Mouse (Mus musculus) gastrocnemius, adult 8-10 months (tissue): ENCODE measurements around the gene Dmrta2. TPM values are rescaled to one million over a fixed set of nuclear protein-coding genes. Genes with fewer than 3 reads are reported as not detected.

Source experiments
- DNase-seq, 2 experiments: peaks; one replicate each; pipeline ENCODE4 v3.0.0; 2022; ENCODE audit warnings: low spot score in 2 of 2
- total RNA-seq, 4 experiments: library from RNA; stranded (reverse); gene quantifications; 2 replicates each; pipeline ENCODE4 v1.2.4; 2022

The Dmrta2 gene
- total RNA-seq, 4 experiments from 2014 or later: 0.15 TPM; not detected in 3

DNA sequence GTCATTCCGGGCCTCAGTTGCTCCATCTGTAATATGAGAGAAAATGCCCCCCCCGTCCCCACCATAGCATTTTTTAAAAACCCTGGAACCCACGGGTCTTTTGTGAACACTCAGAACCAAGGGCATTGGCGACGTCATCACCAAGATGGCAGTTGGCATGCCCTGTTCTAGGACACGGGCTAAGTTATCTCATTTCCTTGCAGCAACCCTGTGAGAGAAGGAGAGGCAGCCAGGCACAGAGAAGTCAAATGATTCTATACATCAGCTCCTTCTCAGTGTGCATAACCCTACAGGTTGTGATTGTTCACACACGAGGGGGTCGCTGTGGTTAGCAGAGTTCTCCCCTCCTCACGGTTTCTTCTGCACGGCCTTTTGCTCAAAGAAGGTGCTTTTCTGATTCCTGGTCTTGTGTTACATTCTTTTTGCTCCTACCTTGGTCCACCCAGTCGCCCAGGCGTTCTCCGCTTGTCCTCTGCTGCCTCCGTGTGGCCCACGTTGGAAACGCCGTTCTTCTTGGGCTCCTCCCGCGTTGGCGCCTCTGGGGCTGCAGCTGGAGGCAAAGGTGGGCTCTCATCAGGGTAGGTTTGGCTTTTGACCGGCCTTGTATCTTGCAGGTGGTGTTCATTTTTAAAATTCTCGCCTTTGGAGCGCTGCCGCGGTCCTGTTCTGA lies 44.2 kb downstream of the Dmrta2 start:
- DNase-seq: peak; percentile 12 to 21

DNA sequence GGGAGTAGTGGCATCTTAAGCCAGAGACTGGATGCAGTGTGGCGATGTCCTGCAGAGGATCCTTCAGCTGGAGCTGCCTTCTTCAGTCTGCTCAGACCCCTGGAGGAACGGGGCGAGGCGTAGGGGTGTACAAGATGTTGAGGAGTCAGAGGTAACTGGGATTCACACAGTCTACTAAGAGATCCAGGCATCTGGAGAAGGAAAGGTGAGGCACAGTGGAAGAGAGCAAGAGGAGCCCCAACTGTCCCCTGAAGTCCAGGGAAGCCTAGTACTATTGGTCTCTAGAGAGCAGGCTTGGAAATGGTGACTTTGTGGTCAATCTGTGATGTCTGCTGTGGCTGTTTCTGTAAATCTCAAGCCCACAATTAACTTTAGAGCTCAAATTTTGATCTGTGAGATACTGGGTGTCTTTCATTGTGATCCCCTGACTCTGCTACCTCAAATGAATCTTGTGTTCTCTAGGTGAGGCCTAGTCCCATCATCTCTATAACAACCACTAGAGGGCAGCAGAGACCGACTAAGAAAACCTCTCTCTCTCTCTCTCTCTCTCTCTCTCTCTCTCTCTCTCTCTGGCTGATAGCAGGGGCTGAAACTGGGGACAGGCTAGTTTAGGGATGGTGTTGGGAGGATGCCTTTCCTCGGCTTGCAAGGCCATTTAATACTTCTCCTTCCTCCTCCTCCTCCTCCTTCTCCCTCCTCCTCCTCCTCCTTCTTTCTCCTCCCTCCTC lies 50.8 kb downstream of the Dmrta2 start:
- DNase-seq: no peak

DNA sequence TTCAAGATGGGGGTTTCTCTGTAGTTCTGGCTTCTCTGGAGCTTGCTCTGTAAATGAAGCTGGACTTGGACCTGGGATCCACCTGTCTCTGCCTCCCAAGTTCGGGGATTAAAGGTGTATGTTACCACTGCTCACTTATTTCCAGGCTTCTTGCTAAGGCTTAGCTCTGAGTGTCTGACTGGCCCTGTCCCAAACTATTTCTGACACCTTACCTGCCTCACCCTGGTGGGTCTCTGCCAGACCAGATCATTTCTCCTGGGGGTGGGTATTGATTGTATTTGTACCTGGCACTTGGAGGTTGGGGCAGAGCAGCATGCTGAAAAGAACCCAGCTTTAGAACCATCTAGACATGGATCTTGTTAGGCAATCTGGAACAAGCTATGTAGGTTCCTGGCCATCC lies 51.6 kb downstream of the Dmrta2 start:
- DNase-seq: no peak
